16 mouse cellular contexts compared by ENCODE assay signal in the genomic region with DNA sequence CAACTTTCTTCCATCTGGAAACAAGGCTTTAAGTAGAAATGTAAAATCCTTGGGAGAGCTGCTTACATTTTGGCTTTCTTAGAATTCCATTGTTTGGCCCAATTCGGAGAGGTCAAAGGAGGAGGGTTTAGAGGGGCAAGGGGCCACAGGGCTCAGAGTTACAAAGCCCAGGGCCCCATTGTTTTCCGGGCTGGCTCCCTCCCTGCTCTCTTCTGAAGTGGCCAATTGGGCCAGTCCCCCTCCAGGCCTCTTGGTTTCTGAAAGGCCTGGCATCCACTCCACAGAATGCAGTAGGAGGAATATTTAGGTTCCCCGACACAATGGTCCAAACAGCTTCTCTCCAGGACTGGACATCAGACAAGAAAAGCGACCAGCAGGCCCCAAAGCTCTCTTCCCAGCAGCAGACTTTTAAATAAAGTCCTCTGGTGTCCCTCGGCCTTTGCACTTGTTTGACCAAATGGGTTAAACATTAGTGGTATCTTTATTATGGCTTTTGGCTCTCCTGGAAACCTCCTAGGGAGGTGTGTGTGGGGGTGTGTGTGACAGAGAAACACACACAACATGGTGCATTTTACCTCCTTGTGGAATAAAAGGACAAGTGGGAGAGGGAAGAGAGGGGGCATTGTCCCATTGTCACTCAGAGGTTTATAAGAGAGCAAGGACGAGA.
DNase-seq lines count a peak whose midpoint lies in the region; ATAC-seq and TF ChIP-seq lines count a peak whose summit lies in the region.
"Had no signal": no experiment of that assay in that cellular context is flagged by ENCODE, and none has a peak within 500 bp of the region (broad histone marks: within the 10 kb centered on the region; RNA-seq: fewer than 3 reads in every experiment).

No protein-coding gene starts in this region.

- ATAC-seq in forebrain, embryonic 13.5 days = no peak
- no peak for ATAC-seq in kidney, embryonic 14.5 days (ENCODE audit: low FRiP score, low TSS enrichment)
- no peak for ATAC-seq in embryonic facial prominence, embryonic 15.5 days (ENCODE audit: insufficient number of reproducible peaks, low FRiP score, low TSS enrichment, low read depth)
- ATAC-seq in liver, embryonic 15.5 days (ENCODE audit: insufficient read depth) = peak; percentile 31; the same call in 1 of the 2 replicates
- no peak for ATAC-seq in inflammation-experienced regulatory T-cells, adult 6 months
- ATAC-seq: forebrain, embryonic 16.5 days had no signal

- no peak for TF ChIP-seq POLR2A in kidney, adult 2 months (IDR thresholded peaks at IDR 0.05; ENCODE audit: low read depth, low read length)

- H3K9me3 ChIP-seq in forebrain, embryonic 10.5 days = no peaks in the 10 kb centered on the region
- no peaks in the 10 kb centered on the region for H3K9me3 ChIP-seq in forebrain, embryonic 13.5 days (replicated peaks)
- no peaks in the 10 kb centered on the region for H3K9me3 ChIP-seq in kidney, embryonic 14.5 days (ENCODE audit: control insufficient read depth, low read length)
- no peaks in the 10 kb centered on the region for H3K9me3 ChIP-seq in embryonic facial prominence, embryonic 15.5 days (replicated peaks)
- H3K9me3 ChIP-seq in liver, embryonic 15.5 days (replicated peaks) = no peaks in the 10 kb centered on the region
- H3K9me3 ChIP-seq: heart, embryonic 12.5 days; limb, embryonic 12.5 days had no signal

- 11% methylated on average over 6 of the region's 6 CpGs for WGBS in forebrain, embryonic 10.5 days
- WGBS in forebrain, embryonic 13.5 days = 11% methylated on average over 6 of the region's 6 CpGs
- 50% methylated on average over 6 of the region's 6 CpGs for WGBS in kidney, adult 2 months
- WGBS in kidney, embryonic 14.5 days = 57% methylated on average over 6 of the region's 6 CpGs
- WGBS in embryonic facial prominence, embryonic 15.5 days = 55% methylated on average over 6 of the region's 6 CpGs
- WGBS in liver, embryonic 15.5 days (ENCODE audit: insufficient replicate concordance) = 40% methylated on average over 6 of the region's 6 CpGs

- peak; percentile 74 for DNase-seq in forebrain, embryonic 10.5 days (ENCODE audit: extremely low spot score, low spot score)
- peak; percentile 56 for DNase-seq in kidney, adult 2 months
- no peak for DNase-seq in cerebellum, postnatal 10 days
- DNase-seq: cerebellum, adult 11 months; heart, postnatal 4 days; lung, postnatal 14 days; midbrain, embryonic 14.5 days; right cerebral cortex, postnatal 4 days had no signal

- no peaks in the 10 kb centered on the region for H3K36me3 ChIP-seq in forebrain, embryonic 10.5 days (replicated peaks)
- no peaks in the 10 kb centered on the region for H3K36me3 ChIP-seq in forebrain, embryonic 13.5 days (ENCODE audit: poor library complexity, severe bottlenecking)
- no peaks in the 10 kb centered on the region for H3K36me3 ChIP-seq in kidney, adult 2 months (ENCODE audit: control insufficient read depth, insufficient read depth, low read length)
- no peaks in the 10 kb centered on the region for H3K36me3 ChIP-seq in kidney, embryonic 14.5 days (ENCODE audit: control insufficient read depth, insufficient read depth, low read length)
- no peaks in the 10 kb centered on the region for H3K36me3 ChIP-seq in embryonic facial prominence, embryonic 15.5 days
- H3K36me3 ChIP-seq in liver, embryonic 15.5 days (replicated peaks) = no peaks in the 10 kb centered on the region
- H3K36me3 ChIP-seq: heart, embryonic 12.5 days; limb, embryonic 12.5 days had no signal

- H3K27ac ChIP-seq in forebrain, embryonic 10.5 days = peak overlapping the region; percentile 31; the same call in 1 of the 2 replicates
- H3K27ac ChIP-seq in forebrain, embryonic 13.5 days = no peak overlapping the region
- H3K27ac ChIP-seq in kidney, adult 2 months (ENCODE audit: insufficient read depth, low read depth, low read length) = no peak overlapping the region
- H3K27ac ChIP-seq in kidney, embryonic 14.5 days (ENCODE audit: low read depth, low read length) = no peak overlapping the region
- peak overlapping the region; percentile 29 for H3K27ac ChIP-seq in embryonic facial prominence, embryonic 15.5 days (replicated peaks)
- peak overlapping the region; percentile 66 for H3K27ac ChIP-seq in liver, embryonic 15.5 days (replicated peaks)
- H3K27ac ChIP-seq: limb, embryonic 12.5 days had no signal

- peaks cover 62% of the 10 kb centered on the region for H3K4me1 ChIP-seq in forebrain, embryonic 10.5 days
- peaks cover 7% of the 10 kb centered on the region; the same call in 1 of the 2 replicates for H3K4me1 ChIP-seq in forebrain, embryonic 13.5 days
- peaks cover 5% of the 10 kb centered on the region; the same call in 1 of the 2 replicates for H3K4me1 ChIP-seq in kidney, adult 2 months (ENCODE audit: control insufficient read depth, insufficient read depth, low read length)
- peaks cover 30% of the 10 kb centered on the region for H3K4me1 ChIP-seq in kidney, embryonic 14.5 days (ENCODE audit: control insufficient read depth, insufficient read depth, low read length)
- peaks cover 10% of the 10 kb centered on the region for H3K4me1 ChIP-seq in embryonic facial prominence, embryonic 15.5 days
- H3K4me1 ChIP-seq in liver, embryonic 15.5 days (replicated peaks) = peaks cover 8% of the 10 kb centered on the region; the same call in 1 of the 2 replicates

- H3K9ac ChIP-seq in forebrain, embryonic 13.5 days = no peak overlapping the region
- H3K9ac ChIP-seq in kidney, embryonic 14.5 days (ENCODE audit: low read depth, low read length) = no peak overlapping the region
- no peak overlapping the region for H3K9ac ChIP-seq in embryonic facial prominence, embryonic 15.5 days
- H3K9ac ChIP-seq in liver, embryonic 15.5 days = no peak overlapping the region
- H3K9ac ChIP-seq: heart, embryonic 12.5 days; limb, embryonic 12.5 days had no signal

- H3K4me3 ChIP-seq in forebrain, embryonic 10.5 days = no peak overlapping the region
- no peak overlapping the region for H3K4me3 ChIP-seq in forebrain, embryonic 13.5 days
- H3K4me3 ChIP-seq in kidney, adult 2 months (ENCODE audit: insufficient read depth, low read depth, low read length) = no peak overlapping the region
- no peak overlapping the region for H3K4me3 ChIP-seq in kidney, embryonic 14.5 days (ENCODE audit: low read length)
- H3K4me3 ChIP-seq in embryonic facial prominence, embryonic 15.5 days (replicated peaks) = no peak overlapping the region
- H3K4me3 ChIP-seq in liver, embryonic 15.5 days (replicated peaks) = no peak overlapping the region
- H3K4me3 ChIP-seq: heart, embryonic 12.5 days; limb, embryonic 12.5 days had no signal

- TF ChIP-seq CTCF in kidney, adult 2 months (conservative IDR thresholded peaks at IDR 0.05; ENCODE audit: insufficient read depth, insufficient read length, low read depth, low read length) = no peak

- no peak overlapping the region for H3K4me2 ChIP-seq in forebrain, embryonic 13.5 days
- no peak overlapping the region for H3K4me2 ChIP-seq in kidney, embryonic 14.5 days (replicated peaks; ENCODE audit: low read depth, low read length)
- H3K4me2 ChIP-seq in embryonic facial prominence, embryonic 15.5 days (replicated peaks) = no peak overlapping the region
- H3K4me2 ChIP-seq in liver, embryonic 15.5 days = peak overlapping the region; percentile 26; the same call in 1 of the 2 replicates
- H3K4me2 ChIP-seq: heart, embryonic 12.5 days; limb, embryonic 12.5 days had no signal

- peaks cover 88% of the 10 kb centered on the region for H3K27me3 ChIP-seq in forebrain, embryonic 10.5 days (ENCODE audit: poor library complexity, severe bottlenecking)
- peaks cover 20% of the 10 kb centered on the region; the same call in 1 of the 2 replicates for H3K27me3 ChIP-seq in forebrain, embryonic 13.5 days
- H3K27me3 ChIP-seq in kidney, adult 2 months (replicated peaks; ENCODE audit: control insufficient read depth, insufficient read depth, low read length) = no peaks in the 10 kb centered on the region
- no peaks in the 10 kb centered on the region for H3K27me3 ChIP-seq in kidney, embryonic 14.5 days (ENCODE audit: control insufficient read depth, insufficient read depth, low read length)
- no peaks in the 10 kb centered on the region for H3K27me3 ChIP-seq in embryonic facial prominence, embryonic 15.5 days
- H3K27me3 ChIP-seq in liver, embryonic 15.5 days = no peaks in the 10 kb centered on the region
- H3K27me3 ChIP-seq: heart, embryonic 12.5 days; limb, embryonic 12.5 days had no signal

Comparison
In these comparisons a context has a peak if more than half of its experiments do, and no peak if none do; other contexts are left out.
1. H3K27ac ChIP-seq: peak in forebrain, embryonic 10.5 days (single experiment), embryonic facial prominence, embryonic 15.5 days (single experiment) and liver, embryonic 15.5 days (single experiment); none in forebrain, embryonic 13.5 days (single experiment), kidney, adult 2 months (single experiment) and kidney, embryonic 14.5 days (single experiment).
2. DNase-seq: peak in forebrain, embryonic 10.5 days (single experiment) and kidney, adult 2 months (single experiment); none in cerebellum, postnatal 10 days (0 of 2).